Comparison of ENCODE assay signal across 8 mouse cellular contexts in genomic region chr8:12755312-12755711, GRCm38 (mm10). TPM values are rescaled to one million over a fixed set of nuclear protein-coding genes. Genes with fewer than 3 reads are reported as not detected.
DNase-seq lines count a peak whose midpoint lies in the region; ATAC-seq lines count a peak whose summit lies in the region.

No protein-coding gene starts in this region.

- peak; percentile 35 for DNase-seq in embryo, embryonic 10 days (ENCODE audit: low spot score)
- DNase-seq in embryo, embryonic 9.5 days (ENCODE audit: extremely low spot score): no peak
- DNase-seq in midbrain, embryonic 14.5 days: peak; percentile 35
- no peak for DNase-seq in midbrain, embryonic 11.5 days (ENCODE audit: low spot score, missing footprints)
- peak; percentile 61 to 65 for DNase-seq in heart, postnatal 10 days
- DNase-seq in retina, embryonic 14.5 days (ENCODE audit: low spot score): peak; percentile 37
- no peak for DNase-seq in yolk sac, embryonic 10.5 days (ENCODE audit: low spot score)
- no peak for DNase-seq in right cerebral cortex, postnatal 4 days

- intact Hi-C loops in heart, postnatal 10 days (cut with DNase I): no loop called here

- H3K36me3 ChIP-seq in midbrain, embryonic 14.5 days (ENCODE audit: control insufficient read depth, insufficient read depth, low read length): no peaks in the 10 kb centered on the region
- no peaks in the 10 kb centered on the region for H3K36me3 ChIP-seq in midbrain, embryonic 11.5 days (ENCODE audit: control insufficient read depth, insufficient read depth, low read length)

- H3K4me2 ChIP-seq in midbrain, embryonic 14.5 days (ENCODE audit: low read length): no peak overlapping the region
- no peak overlapping the region for H3K4me2 ChIP-seq in midbrain, embryonic 11.5 days

- no peaks in the 10 kb centered on the region for H3K9me3 ChIP-seq in midbrain, embryonic 14.5 days (ENCODE audit: control insufficient read depth, low read length)
- no peaks in the 10 kb centered on the region for H3K9me3 ChIP-seq in midbrain, embryonic 11.5 days (ENCODE audit: control insufficient read depth, low read length)

- WGBS in midbrain, embryonic 14.5 days: 69% methylated on average over 2 of the region's 2 CpGs
- 62% methylated on average over 2 of the region's 2 CpGs for WGBS in midbrain, embryonic 11.5 days

- H3K4me3 ChIP-seq in midbrain, embryonic 14.5 days (replicated peaks; ENCODE audit: low read depth, low read length): no peak overlapping the region
- no peak overlapping the region for H3K4me3 ChIP-seq in midbrain, embryonic 11.5 days (ENCODE audit: low read depth, low read length)

- ATAC-seq in midbrain, embryonic 14.5 days (ENCODE audit: low FRiP score, low TSS enrichment): no peak
- no peak for ATAC-seq in midbrain, embryonic 11.5 days (ENCODE audit: low FRiP score)

- no peak overlapping the region for H3K27ac ChIP-seq in midbrain, embryonic 14.5 days (replicated peaks; ENCODE audit: low read depth, low read length)
- no peak overlapping the region for H3K27ac ChIP-seq in midbrain, embryonic 11.5 days (ENCODE audit: low read depth, low read length)

- peaks cover 19% of the 10 kb centered on the region for H3K4me1 ChIP-seq in midbrain, embryonic 14.5 days (ENCODE audit: control insufficient read depth, insufficient read depth, low read length)
- H3K4me1 ChIP-seq in midbrain, embryonic 11.5 days (ENCODE audit: control insufficient read depth, insufficient read depth, low read length): no peaks in the 10 kb centered on the region; the same call in 1 of the 2 replicates

- no peaks in the 10 kb centered on the region for H3K27me3 ChIP-seq in midbrain, embryonic 14.5 days (ENCODE audit: control insufficient read depth, insufficient read depth, low read length)
- H3K27me3 ChIP-seq in midbrain, embryonic 11.5 days (ENCODE audit: control insufficient read depth, insufficient read depth, low read length): no peaks in the 10 kb centered on the region; the same call in 1 of the 2 replicates

- no peak overlapping the region for H3K9ac ChIP-seq in midbrain, embryonic 14.5 days (replicated peaks; ENCODE audit: low read length)
- no peak overlapping the region for H3K9ac ChIP-seq in midbrain, embryonic 11.5 days (ENCODE audit: low read length)

RNA-seq across cellular contexts. Expression of gene Atp11a, which starts 1.5 kb away (rescaled TPM):
- 13.6 and 16.5 TPM in 2 replicates for polyA plus RNA-seq in midbrain, embryonic 14.5 days (2014; fragmentation: Nextera tagmentation; extraction: Ambion mirVana)
- polyA plus RNA-seq in midbrain, embryonic 11.5 days (2014; fragmentation: Nextera tagmentation; extraction: Ambion mirVana): 8.9 and 10.0 TPM in 2 replicates
- total RNA-seq in heart, postnatal 10 days (2021): 10 to 100 TPM; 87.1 to 88.6 TPM

Comparison
In these comparisons a context has a peak if more than half of its experiments do, and no peak if none do; other contexts are left out.
1. DNase-seq: peak in embryo, embryonic 10 days (single experiment), midbrain, embryonic 14.5 days (single experiment), heart, postnatal 10 days (2 of 2) and retina, embryonic 14.5 days (single experiment); none in embryo, embryonic 9.5 days (single experiment), midbrain, embryonic 11.5 days (single experiment), yolk sac, embryonic 10.5 days (single experiment) and right cerebral cortex, postnatal 4 days (single experiment).